In the genomic region with DNA sequence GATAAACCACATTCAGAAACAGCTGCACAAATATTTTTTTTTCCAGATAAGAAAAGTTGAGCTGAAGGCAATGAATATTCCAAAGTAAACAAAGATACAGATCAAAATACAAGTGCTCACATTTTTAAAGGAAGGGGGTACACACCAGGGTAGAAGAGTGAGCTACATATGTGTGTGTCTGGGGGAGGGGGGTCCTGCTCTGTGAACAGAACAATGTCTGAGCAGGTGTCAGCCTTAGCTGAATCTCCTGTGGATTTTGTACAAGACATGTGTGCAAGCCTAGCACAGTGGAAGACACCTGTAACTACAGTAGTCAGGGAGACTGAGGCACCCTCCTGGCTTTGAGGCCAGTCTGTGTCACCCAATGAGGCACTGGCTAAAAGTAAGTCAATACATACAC, we compare ENCODE assay signal across 19 mouse cellular contexts.
"Had no signal": no experiment of that assay in that cellular context is flagged by ENCODE, and none has a peak within 500 bp of the region (broad histone marks: within the 10 kb centered on the region; RNA-seq: fewer than 3 reads in every experiment).

No protein-coding gene starts in this region.

- H3K9ac ChIP-seq: lung, embryonic 14.5 days; midbrain, embryonic 12.5 days; neural tube, embryonic 13.5 days; neural tube, embryonic 15.5 days had no signal

- H3K36me3 ChIP-seq: midbrain, embryonic 10.5 days; midbrain, embryonic 12.5 days; neural tube, embryonic 13.5 days; neural tube, embryonic 15.5 days had no signal

- H3K4me1 ChIP-seq: midbrain, embryonic 10.5 days; midbrain, embryonic 12.5 days; neural tube, embryonic 13.5 days; neural tube, embryonic 15.5 days had no signal

- DNase-seq: lung, adult 18-20 months; lung, embryonic 14.5 days; lung, postnatal 10 days; lung, postnatal 4 days; midbrain, embryonic 14.5 days; retina, postnatal 1 day; right cerebral cortex, adult 18-20 months; right cerebral cortex, postnatal 25 days; right cerebral cortex, postnatal 4 days; spleen, adult 18-20 months; thymus, adult 2 months; thymus, postnatal 25 days; thymus, postnatal 4 days had no signal

- H3K4me3 ChIP-seq: midbrain, embryonic 10.5 days; midbrain, embryonic 12.5 days; myocyte; neural tube, embryonic 13.5 days; neural tube, embryonic 15.5 days had no signal

- H3K27me3 ChIP-seq: midbrain, embryonic 12.5 days; neural tube, embryonic 13.5 days; neural tube, embryonic 15.5 days had no signal

- H3K27ac ChIP-seq: midbrain, embryonic 10.5 days; midbrain, embryonic 12.5 days; neural tube, embryonic 13.5 days; neural tube, embryonic 15.5 days had no signal

- H3K4me2 ChIP-seq: lung, embryonic 14.5 days; midbrain, embryonic 12.5 days; neural tube, embryonic 13.5 days; neural tube, embryonic 15.5 days had no signal

- H3K9me3 ChIP-seq: midbrain, embryonic 10.5 days; midbrain, embryonic 12.5 days; neural tube, embryonic 13.5 days; neural tube, embryonic 15.5 days had no signal

- ATAC-seq: midbrain, embryonic 16.5 days had no signal
